Mouse (Mus musculus) limb, embryonic 14.5 days (tissue): ENCODE results near the gene Zfp296. TPM values are rescaled to one million over a fixed set of nuclear protein-coding genes. Genes with fewer than 3 reads are reported as not detected.

Source experiments
- ATAC-seq: fragments of 200-750 bp; cut with Nextera tagmentation; 2 replicates; pipeline ENCODE4 v1.8.0; 2017; ENCODE audit warnings: low read depth, moderate number of reproducible peaks, moderate TSS enrichment; ENCODE audit not compliant: low FRiP score
- DNase-seq: peaks from one replicate; pipeline ENCODE4 v3.0.0-alpha.2; 2015; ENCODE audit warnings: low spot score
- H3K27ac ChIP-seq: fragments of 300-500 bp; sonication (generic); replicated peaks from 2 replicates; pipeline ENCODE4 v1.5.1; 2014; ENCODE audit warnings: low read depth, mild to moderate bottlenecking, low read length, moderate library complexity, mixed read lengths
- H3K27me3 ChIP-seq: fragments of 300-500 bp; sonication (generic); 2 replicates; pipeline ENCODE4 v1.6.1; 2014; ENCODE audit warnings: low read length, mixed read lengths; ENCODE audit not compliant: control insufficient read depth, insufficient read depth
- H3K36me3 ChIP-seq: fragments of 300-500 bp; sonication (generic); 2 replicates; pipeline ENCODE4 v1.6.1; 2014; ENCODE audit warnings: mild to moderate bottlenecking, low read length, moderate library complexity, mixed read lengths; ENCODE audit not compliant: control insufficient read depth, insufficient read depth
- H3K4me1 ChIP-seq: fragments of 300-500 bp; sonication (generic); 2 replicates; pipeline ENCODE4 v1.6.1; 2014; ENCODE audit warnings: antibody characterized with exemption, low read length, mixed read lengths; ENCODE audit not compliant: control insufficient read depth, insufficient read depth
- H3K4me2 ChIP-seq: fragments of 300-500 bp; sonication (generic); replicated peaks from 2 replicates; pipeline ENCODE4 v1.6.1; 2014; ENCODE audit warnings: low read depth, mild to moderate bottlenecking, low read length, moderate library complexity; ENCODE audit not compliant: severe bottlenecking
- H3K4me3 ChIP-seq: fragments of 300-500 bp; sonication (generic); replicated peaks from 2 replicates; pipeline ENCODE4 v1.5.1; 2014; ENCODE audit warnings: low read length
- H3K9ac ChIP-seq: fragments of 300-500 bp; sonication (generic); 2 replicates; pipeline ENCODE4 v1.6.1; 2014; ENCODE audit warnings: mild to moderate bottlenecking, low read depth, low read length, moderate library complexity; ENCODE audit not compliant: severe bottlenecking
- H3K9me3 ChIP-seq: fragments of 300-500 bp; sonication (generic); 2 replicates; pipeline ENCODE4 v1.6.1; 2016; ENCODE audit warnings: low read length; ENCODE audit not compliant: control insufficient read depth
- POLR2A ChIP-seq: fragments of 200-500 bp; IDR thresholded peaks from 2 replicates; pipeline ENCODE4 v1.8.0; 2012; ENCODE audit warnings: inconsistent platforms, mild to moderate bottlenecking, moderate library complexity, borderline replicate concordance; ENCODE audit not compliant: insufficient read depth, insufficient read length; ENCODE audit errors: extremely low read depth
- WGBS: fragments of 180-500 bp; shearing (Covaris S2); extraction: QIAGEN DNeasy Blood & Tissue Kit; methylation state at CpG from one replicate; pipeline ENCODE4 v1.1.7; 2014; 5-methylcytosine and 5-hydroxymethylcytosine counted together
- polyA plus RNA-seq, 2 experiments: library from polyadenylated mRNA; depleted of rRNA in 1 of 2; stranded (reverse) in 1 of 2; unstranded in 1 of 2; fragments of >200 nt; fragmentation: Nextera tagmentation in 1 of 2; extraction: Ambion mirVana in 1 of 2; gene quantifications; 2 replicates each; pipeline versions ENCODE4 v1.2.1 to v1.2.3; 2012 to 2014

The Zfp296 gene
- polyA plus RNA-seq, 2 experiments, result 1.8 to 2.2 TPM

DNA sequence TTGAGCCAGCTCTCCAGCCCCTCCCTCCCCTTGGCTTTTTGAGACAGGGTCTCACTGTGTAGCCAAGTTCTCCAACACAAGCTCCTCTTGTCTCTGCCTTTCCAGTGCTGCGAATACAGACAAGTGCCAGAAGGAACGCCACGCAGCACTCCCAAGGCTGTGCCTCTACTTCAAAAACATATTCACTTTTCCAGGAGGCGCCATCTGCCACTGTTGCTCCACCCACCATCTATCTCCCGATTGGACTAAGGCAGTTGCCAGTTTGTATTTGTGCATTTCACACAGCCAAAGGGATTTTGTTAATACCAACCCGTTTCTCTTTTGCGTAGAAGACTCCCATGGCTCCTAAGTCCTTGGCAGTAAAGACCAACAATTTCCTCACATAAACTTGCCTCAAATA is 43.7 kb downstream of the Zfp296 start:
- ATAC-seq (no peak), DNase-seq (no peak)
- Histone ChIP-seq H3K4me1 (0 out of 2 replicates have a peak, but pooled peaks cover 2% of the 10 kb centered on the region), H3K9me3 (no peaks in the 10 kb centered on the region), H3K36me3 (0 out of 2 replicates have a peak, but pooled peaks cover 3% of the 10 kb centered on the region), H3K4me3 (no peak overlapping the region), H3K9ac (no peak overlapping the region), H3K4me2 (no peak overlapping the region), H3K27me3 (no peaks in the 10 kb centered on the region), H3K27ac (no peak overlapping the region)
- no peak for TF ChIP-seq POLR2A
- 90% methylated on average over 7 of the region's 7 CpGs for WGBS

DNA sequence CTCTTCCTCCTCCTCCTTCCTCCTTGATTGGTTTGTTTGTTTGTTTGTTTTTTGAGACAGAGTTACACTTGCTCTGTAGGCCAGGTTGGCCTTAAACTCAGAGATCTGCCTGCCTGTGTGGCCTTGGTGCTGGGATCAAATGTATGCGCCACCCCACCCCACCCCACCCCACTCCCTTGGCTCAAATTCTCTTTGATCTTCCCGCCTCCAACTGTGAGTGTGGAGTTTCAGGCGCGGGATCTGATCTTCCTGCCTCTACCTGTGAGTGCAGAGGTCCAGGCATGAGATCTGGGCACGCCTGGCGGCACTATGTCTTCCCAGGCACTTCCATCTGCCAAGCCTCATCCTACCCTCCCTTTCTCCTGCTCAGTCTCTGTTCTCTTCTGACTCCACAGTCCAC is 45.2 kb downstream of the Zfp296 start:
- Histone ChIP-seq H3K9ac (no peak overlapping the region), H3K4me3 (no peak overlapping the region), H3K9me3 (no peaks in the 10 kb centered on the region), H3K27ac (no peak overlapping the region), H3K27me3 (no peaks in the 10 kb centered on the region), H3K4me2 (no peak overlapping the region), H3K36me3 (0 out of 2 replicates have a peak, but pooled peaks cover 3% of the 10 kb centered on the region), H3K4me1 (0 out of 2 replicates have a peak, but pooled peaks cover 2% of the 10 kb centered on the region)
- no peak for TF ChIP-seq POLR2A
- no peak for ATAC-seq
- WGBS, result 21% methylated on average over 6 of the region's 6 CpGs
- DNase-seq, result no peak

DNA sequence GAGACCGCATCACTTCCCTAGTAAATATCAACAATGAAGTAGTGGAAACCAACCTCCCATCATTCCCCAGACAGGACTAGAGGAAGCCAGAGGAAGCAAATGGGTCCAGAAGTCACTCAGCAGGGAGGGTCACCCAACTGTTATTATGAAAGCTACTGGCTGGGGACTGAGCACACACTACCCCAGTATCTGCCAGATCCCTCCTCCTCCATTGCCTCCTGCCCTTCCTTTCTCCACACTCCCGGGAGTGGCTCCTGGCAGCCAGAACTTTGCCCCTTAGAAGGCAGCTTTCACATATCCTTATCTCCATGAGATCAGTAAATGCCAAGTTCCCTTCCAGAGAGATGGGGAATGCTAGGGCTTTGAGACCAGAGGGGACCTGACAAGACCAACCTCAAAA is 46.3 kb downstream of the Zfp296 start:
- H3K27me3 ChIP-seq, result no peaks in the 10 kb centered on the region
- H3K9me3 ChIP-seq, result no peaks in the 10 kb centered on the region
- H3K4me2 ChIP-seq, result no peak overlapping the region
- H3K9ac ChIP-seq, result no peak overlapping the region
- no peak overlapping the region for H3K27ac ChIP-seq
- 0 out of 2 replicates have a peak, but pooled peaks cover 2% of the 10 kb centered on the region for H3K4me1 ChIP-seq
- ATAC-seq (no peak), DNase-seq (no peak)
- H3K36me3 ChIP-seq, result 0 out of 2 replicates have a peak, but pooled peaks cover 3% of the 10 kb centered on the region
- TF ChIP-seq POLR2A, result no peak
- no peak overlapping the region for H3K4me3 ChIP-seq
- WGBS, result 73% methylated on average over 2 of the region's 2 CpGs

DNA sequence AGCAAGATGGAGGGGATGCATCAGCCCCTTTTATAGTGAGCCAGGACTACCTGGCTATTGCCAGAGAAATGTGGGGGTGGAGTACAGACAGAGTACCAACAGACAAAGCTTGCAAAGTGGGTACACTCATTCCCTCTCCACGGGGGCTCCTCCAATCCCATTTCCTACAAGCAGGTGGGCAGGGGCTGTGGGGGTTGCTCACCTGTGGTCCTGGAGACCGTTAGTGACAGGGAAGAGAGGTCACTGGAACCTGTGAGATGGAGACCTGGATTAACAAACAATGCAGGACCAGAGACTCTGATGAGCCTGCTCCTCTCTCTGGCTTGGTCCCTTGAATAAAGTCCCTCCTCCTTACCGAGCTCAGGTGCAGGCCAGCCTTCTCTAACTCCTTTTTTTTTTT is 50.6 kb downstream of the Zfp296 start:
- Histone ChIP-seq H3K27ac (no peak overlapping the region), H3K4me2 (peak overlapping the region; percentile 93), H3K36me3 (peaks cover 7% of the 10 kb centered on the region), H3K4me1 (no peaks in the 10 kb centered on the region), H3K4me3 (peak overlapping the region; percentile 75), H3K9me3 (no peaks in the 10 kb centered on the region), H3K27me3 (no peaks in the 10 kb centered on the region), H3K9ac (no peak overlapping the region)
- WGBS, result 71% methylated on average over 3 of the region's 3 CpGs
- DNase-seq, result no peak
- ATAC-seq, result no peak
- no peak for TF ChIP-seq POLR2A

DNA sequence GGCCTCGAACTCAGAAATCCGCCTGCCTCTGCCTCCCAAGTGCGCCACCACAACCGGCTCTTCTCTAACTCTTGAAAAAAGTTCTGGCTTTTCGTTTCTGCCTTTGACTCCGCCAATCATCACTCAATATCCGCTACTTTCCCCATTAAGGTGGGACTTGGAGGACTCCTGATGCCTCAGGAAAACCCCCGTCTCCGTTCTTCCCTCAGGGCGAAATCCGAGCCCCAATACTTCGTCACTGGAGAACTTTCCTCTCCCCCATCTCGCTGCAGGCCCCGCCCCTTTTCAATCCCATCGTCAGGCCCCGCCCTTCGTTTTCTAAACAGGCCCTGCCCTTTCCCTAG is 51.1 kb downstream of the Zfp296 start:
- Histone ChIP-seq H3K4me1 (no peaks in the 10 kb centered on the region), H3K4me3 (peak overlapping the region; percentile 75), H3K36me3 (peaks cover 12% of the 10 kb centered on the region), H3K27me3 (no peaks in the 10 kb centered on the region), H3K9ac (no peak overlapping the region), H3K9me3 (no peaks in the 10 kb centered on the region), H3K27ac (peak overlapping the region; percentile 21; the same call in 1 of the 2 replicates), H3K4me2 (peak overlapping the region; percentile 93)
- 16% methylated on average over 17 of the region's 17 CpGs for whole genome bisulfite sequencing
- ATAC-seq (no peak), DNase-seq (no peak)
- TF ChIP-seq POLR2A, result no peak
